Mouse (Mus musculus): ENCODE results near the gene Olfr603. TPM values are rescaled to one million over a fixed set of nuclear protein-coding genes. Genes with fewer than 3 reads are reported as not detected.

Gene Olfr603
- total and polyA plus RNA-seq, 3 experiments: not detected

DNA sequence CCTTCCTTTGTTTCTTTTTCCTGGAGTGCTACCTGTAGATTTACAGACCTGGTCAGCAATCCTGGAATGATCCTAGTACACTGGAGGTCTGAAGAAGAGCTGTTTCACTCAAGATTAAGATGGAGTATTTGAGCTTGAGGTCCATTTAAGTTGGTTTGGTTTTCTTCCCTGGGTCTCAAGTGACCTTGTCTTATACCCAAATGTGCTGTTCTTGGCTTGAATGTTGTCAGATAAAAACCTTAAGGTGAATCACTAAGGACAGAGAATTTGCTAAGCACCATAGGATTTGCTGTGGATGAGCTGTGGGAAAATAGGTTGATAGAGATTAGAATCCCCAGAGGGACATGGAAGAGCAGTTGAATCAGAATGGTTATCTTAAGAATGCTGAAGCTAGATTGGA lies 36.4 kb downstream of the Olfr603 start, which contains the start of gene Olfr600:
Olfr600 (minus strand) TSS at position 101 of the 400 bp plus-strand sequence.
- DNase-seq: no peak
- Histone ChIP-seq H3K27ac (no peak within 1 kb of the TSS), H3K27me3 (ENCODE audit: control insufficient read depth, insufficient read depth, low read length) (no peaks in the 10 kb centered on the region), H3K4me3 (no peak within 1 kb of the TSS), H3K4me1 (ENCODE audit: control insufficient read depth, insufficient read depth, low read length) (no peaks in the 10 kb centered on the region), H3K36me3 (ENCODE audit: control insufficient read depth, insufficient read depth, low read length) (no peaks in the 10 kb centered on the region), H3K79me2 (replicated peaks; ENCODE audit: control insufficient read depth, insufficient read depth, low read length) (no peaks in the 10 kb centered on the region), H3K9ac (ENCODE audit: low read depth, low read length) (no peak within 1 kb of the TSS)
- intact Hi-C loops (cut with DNase I): no loop called here
- TF ChIP-seq POLR2A (IDR thresholded peaks at IDR 0.05; ENCODE audit: insufficient read depth, low read depth, low read length): no peak
- no peak for TF ChIP-seq EP300 (IDR thresholded peaks at IDR 0.05; ENCODE audit: insufficient read depth, low read depth, low read length)
- no peak for TF ChIP-seq CTCF (IDR thresholded peaks at IDR 0.05)

- intact Hi-C loops (cut with DNase I): no loop called here
- H3K9ac ChIP-seq (ENCODE audit: low read depth, low read length): no peak within 1 kb of the TSS
- H3K4me3 ChIP-seq: no peak within 1 kb of the TSS
- H3K36me3 ChIP-seq (ENCODE audit: control insufficient read depth, insufficient read depth, low read length): no peaks in the 10 kb centered on the region
- no peak for DNase-seq
- H3K27me3 ChIP-seq (ENCODE audit: control insufficient read depth, insufficient read depth, low read length): no peaks in the 10 kb centered on the region
- no peak for TF ChIP-seq EP300 (IDR thresholded peaks at IDR 0.05; ENCODE audit: insufficient read depth, low read depth, low read length)
- TF ChIP-seq POLR2A (IDR thresholded peaks at IDR 0.05; ENCODE audit: insufficient read depth, low read depth, low read length): no peak
- no peak for TF ChIP-seq CTCF (IDR thresholded peaks at IDR 0.05)
- no peaks in the 10 kb centered on the region for H3K4me1 ChIP-seq (ENCODE audit: control insufficient read depth, insufficient read depth, low read length)
- WGBS: 82% methylated on average over 1 of the region's 1 CpGs
- no peak within 1 kb of the TSS for H3K27ac ChIP-seq
- no peaks in the 10 kb centered on the region for H3K79me2 ChIP-seq (replicated peaks; ENCODE audit: control insufficient read depth, insufficient read depth, low read length)
These were observed 50.4 kb downstream of the Olfr603 start, which contains the start of gene Olfr599 for GRCm38 (mm10) chr7:103335617-103336016. Olfr599 (plus strand) TSS chr7:103335917.

Small RNA genes lying within 50 kb of the gene (microRNA-seq; reads per million reads assigned to microRNA genes)
- 0 reads per million in 2 experiments for gene Gm25774

Other genes starting within 250 kb of the Olfr603 start
- gene Olfr588-ps1, start 245.3 kb downstream of the Olfr603 start, total RNA-seq (2021): not detected
- not detected in 2 replicates for gene Olfr588-ps1, start 245.3 kb downstream of the Olfr603 start, polyA plus RNA-seq (2012; rRNA removed)
- gene Olfr589, start 229.8 kb downstream of the Olfr603 start, total RNA-seq (2021): not detected
- gene Olfr589, start 229.8 kb downstream of the Olfr603 start, polyA plus RNA-seq (2012; rRNA removed): not detected in 2 replicates
- not detected for gene Olfr591, start 207.8 kb downstream of the Olfr603 start, total RNA-seq (2021)
- gene Olfr591, start 207.8 kb downstream of the Olfr603 start, polyA plus RNA-seq (2012; rRNA removed): not detected in 2 replicates
- gene Olfr592, start 201.4 kb downstream of the Olfr603 start, total RNA-seq (2021): not detected
- not detected in 2 replicates for gene Olfr592, start 201.4 kb downstream of the Olfr603 start, polyA plus RNA-seq (2012; rRNA removed)
- not detected for gene Olfr593, start 174.3 kb downstream of the Olfr603 start, total RNA-seq (2021)
- not detected in 2 replicates for gene Olfr593, start 174.3 kb downstream of the Olfr603 start, polyA plus RNA-seq (2012; rRNA removed)
- not detected for gene Olfr594, start 169.2 kb downstream of the Olfr603 start, total RNA-seq (2021)
- not detected in 2 replicates for gene Olfr594, start 169.2 kb downstream of the Olfr603 start, polyA plus RNA-seq (2012; rRNA removed)
- gene Usp17ld, start 133.7 kb downstream of the Olfr603 start, total RNA-seq (2021): not detected
- not detected in 2 replicates for gene Usp17ld, start 133.7 kb downstream of the Olfr603 start, polyA plus RNA-seq (2012; rRNA removed)
- not detected for gene Olfr596, start 80.5 kb downstream of the Olfr603 start, total RNA-seq (2021)
- not detected in 2 replicates for gene Olfr596, start 80.5 kb downstream of the Olfr603 start, polyA plus RNA-seq (2012; rRNA removed)
- gene Olfr597, start 69.9 kb downstream of the Olfr603 start, total RNA-seq (2021): not detected
- gene Olfr597, start 69.9 kb downstream of the Olfr603 start, polyA plus RNA-seq (2012; rRNA removed): not detected in 2 replicates
- not detected for gene Olfr598, start 62.6 kb downstream of the Olfr603 start, total RNA-seq (2021)
- gene Olfr598, start 62.6 kb downstream of the Olfr603 start, polyA plus RNA-seq (2012; rRNA removed): not detected in 2 replicates
- not detected for gene Olfr599, start 50.3 kb downstream of the Olfr603 start, total RNA-seq (2021)
- not detected in 2 replicates for gene Olfr599, start 50.3 kb downstream of the Olfr603 start, polyA plus RNA-seq (2012; rRNA removed)
- not detected for gene Olfr600, start 36.5 kb downstream of the Olfr603 start, total RNA-seq (2021)
- gene Olfr600, start 36.5 kb downstream of the Olfr603 start, polyA plus RNA-seq (2012; rRNA removed): not detected in 2 replicates
- not detected for gene Olfr601, start 23.5 kb downstream of the Olfr603 start, total RNA-seq (2021)
- not detected in 2 replicates for gene Olfr601, start 23.5 kb downstream of the Olfr603 start, polyA plus RNA-seq (2012; rRNA removed)
- gene Usp17lc, start 28.9 kb upstream of the Olfr603 start, total RNA-seq (2021): not detected
- gene Usp17lc, start 28.9 kb upstream of the Olfr603 start, polyA plus RNA-seq (2012; rRNA removed): not detected in 2 replicates
- gene Olfr605, start 59.3 kb upstream of the Olfr603 start, total RNA-seq (2021): not detected
- not detected in 2 replicates for gene Olfr605, start 59.3 kb upstream of the Olfr603 start, polyA plus RNA-seq (2012; rRNA removed)
- not detected for gene Olfr606, start 62.9 kb upstream of the Olfr603 start, total RNA-seq (2021)
- gene Olfr606, start 62.9 kb upstream of the Olfr603 start, polyA plus RNA-seq (2012; rRNA removed): not detected in 2 replicates
- gene Olfr607, start 78.0 kb upstream of the Olfr603 start, total RNA-seq (2021): not detected
- gene Olfr607, start 78.0 kb upstream of the Olfr603 start, polyA plus RNA-seq (2012; rRNA removed): not detected in 2 replicates
- gene Olfr608, start 83.7 kb upstream of the Olfr603 start, total RNA-seq (2021): not detected
- gene Olfr608, start 83.7 kb upstream of the Olfr603 start, polyA plus RNA-seq (2012; rRNA removed): not detected in 2 replicates
- not detected for gene Olfr609, start 111.9 kb upstream of the Olfr603 start, total RNA-seq (2021)
- gene Olfr609, start 111.9 kb upstream of the Olfr603 start, polyA plus RNA-seq (2012; rRNA removed): not detected in 2 replicates
- gene Olfr610, start 125.9 kb upstream of the Olfr603 start, total RNA-seq (2021): not detected
- gene Olfr610, start 125.9 kb upstream of the Olfr603 start, polyA plus RNA-seq (2012; rRNA removed): not detected in 2 replicates
- gene Olfr611, start 134.7 kb upstream of the Olfr603 start, total RNA-seq (2021): not detected
- not detected in 2 replicates for gene Olfr611, start 134.7 kb upstream of the Olfr603 start, polyA plus RNA-seq (2012; rRNA removed)
- not detected for gene Olfr612, start 156.5 kb upstream of the Olfr603 start, total RNA-seq (2021)
- gene Olfr612, start 156.5 kb upstream of the Olfr603 start, polyA plus RNA-seq (2012; rRNA removed): not detected in 2 replicates
- not detected for gene Olfr613, start 161.9 kb upstream of the Olfr603 start, total RNA-seq (2021)
- gene Olfr613, start 161.9 kb upstream of the Olfr603 start, polyA plus RNA-seq (2012; rRNA removed): not detected in 2 replicates
- not detected for gene Olfr615, start 169.9 kb upstream of the Olfr603 start, total RNA-seq (2021)
- gene Olfr615, start 169.9 kb upstream of the Olfr603 start, polyA plus RNA-seq (2012; rRNA removed): not detected in 2 replicates
- not detected for gene Olfr616, start 183.0 kb upstream of the Olfr603 start, total RNA-seq (2021)
- gene Olfr616, start 183.0 kb upstream of the Olfr603 start, polyA plus RNA-seq (2012; rRNA removed): not detected in 2 replicates
- not detected for gene Olfr617, start 186.9 kb upstream of the Olfr603 start, total RNA-seq (2021)
- not detected in 2 replicates for gene Olfr617, start 186.9 kb upstream of the Olfr603 start, polyA plus RNA-seq (2012; rRNA removed)
- gene Olfr618, start 203.9 kb upstream of the Olfr603 start, total RNA-seq (2021): not detected
- not detected in 2 replicates for gene Olfr618, start 203.9 kb upstream of the Olfr603 start, polyA plus RNA-seq (2012; rRNA removed)
- gene Olfr619, start 214.4 kb upstream of the Olfr603 start, total RNA-seq (2021): not detected
- gene Olfr619, start 214.4 kb upstream of the Olfr603 start, polyA plus RNA-seq (2012; rRNA removed): not detected in 2 replicates
- not detected for gene Olfr620, start 226.4 kb upstream of the Olfr603 start, total RNA-seq (2021)
- gene Olfr620, start 226.4 kb upstream of the Olfr603 start, polyA plus RNA-seq (2012; rRNA removed): not detected in 2 replicates

Measured in heart, adult 2 months (tissue).